Mouse (Mus musculus): ENCODE results near the gene Casp7.

The Casp7 gene

DNA sequence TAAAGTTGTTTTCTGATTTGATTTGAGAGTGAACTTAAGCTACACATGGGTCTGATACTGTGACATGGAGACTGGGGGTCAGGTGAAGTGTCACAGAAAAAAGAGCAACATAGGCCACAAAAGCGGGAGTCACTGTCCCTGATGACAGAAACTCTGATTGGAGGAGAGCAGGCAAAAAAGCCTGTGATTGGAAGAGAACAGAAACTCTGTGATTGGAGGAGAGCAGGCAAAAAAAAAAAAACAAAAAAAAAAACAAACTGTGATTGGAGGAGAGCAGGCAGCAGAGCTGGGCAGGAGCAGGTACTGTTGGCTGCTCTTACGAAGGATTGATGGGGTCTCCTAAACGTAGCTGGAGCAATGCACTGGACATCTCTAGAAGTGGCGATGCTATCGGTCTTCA is 11.4 kb upstream of the Casp7 start:
- 91% methylated on average over 5 of the region's 5 CpGs for WGBS

DNA sequence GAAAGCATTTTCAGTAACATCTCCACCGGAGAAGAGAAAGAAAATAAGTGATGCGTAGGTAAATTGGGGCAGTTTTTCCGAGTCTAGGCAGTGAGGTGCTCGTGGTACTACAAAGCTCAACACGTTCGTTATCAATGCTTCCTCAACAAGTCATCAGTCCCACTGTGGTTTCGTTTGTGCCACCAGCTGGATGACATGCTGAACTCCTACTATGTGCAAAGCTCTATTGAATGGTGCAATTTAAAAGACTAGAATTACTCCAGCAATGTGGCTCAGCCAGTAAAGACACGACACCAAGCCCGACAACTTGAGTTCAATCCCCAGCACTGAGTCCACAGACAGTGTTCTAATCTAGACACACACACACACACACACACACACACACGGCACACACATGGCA is 10.8 kb upstream of the Casp7 start:
- 90% methylated on average over 10 of the region's 10 CpGs for WGBS

DNA sequence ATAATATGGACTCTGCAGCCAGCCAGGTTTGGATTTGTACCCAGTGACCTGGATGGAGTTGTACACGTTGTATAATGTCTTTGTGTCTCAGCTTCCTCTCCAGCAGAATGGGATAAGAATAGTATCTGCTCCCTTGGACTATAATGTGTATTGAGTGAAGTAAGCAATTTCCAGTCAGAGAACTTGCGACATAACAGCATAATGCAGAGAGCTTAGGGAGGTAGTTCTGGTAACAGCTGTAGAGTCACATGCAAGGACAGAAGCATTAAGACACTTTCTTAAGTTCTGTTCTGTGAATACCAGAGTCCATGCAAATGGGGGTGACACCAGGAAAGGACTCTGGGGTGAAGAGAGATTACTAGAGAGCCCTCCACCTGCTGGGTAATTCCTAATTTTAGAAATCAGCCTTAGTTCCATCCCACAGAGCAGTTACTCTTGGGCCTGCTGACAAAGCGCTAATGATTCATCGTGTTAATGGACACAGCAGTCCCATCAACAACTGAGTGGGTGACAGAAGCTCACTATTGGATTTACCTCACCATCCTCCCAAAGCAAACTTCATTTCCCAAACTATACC is 9.1 kb upstream of the Casp7 start:
- WGBS, result 85% methylated on average over 4 of the region's 4 CpGs

DNA sequence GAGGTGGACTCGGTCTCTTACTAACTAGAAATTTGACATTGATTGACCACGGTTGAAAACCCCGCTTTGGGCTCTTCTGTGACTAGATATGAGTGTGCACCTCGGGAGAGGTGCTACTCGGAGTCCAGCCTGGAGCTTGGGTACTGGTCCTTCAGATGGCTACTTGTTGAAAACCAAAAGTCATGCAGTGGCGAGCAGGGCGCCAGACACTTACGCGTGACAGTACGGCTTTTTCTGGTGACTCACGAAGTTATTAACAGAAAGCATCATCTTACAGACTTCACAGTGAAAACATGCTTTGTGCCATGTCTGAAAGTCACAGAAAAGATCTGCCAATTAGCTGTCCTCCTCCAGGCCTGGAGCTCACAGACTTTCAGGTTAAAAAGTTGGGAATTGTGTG is 7.8 kb upstream of the Casp7 start:
- 92% methylated on average over 11 of the region's 11 CpGs for WGBS

DNA sequence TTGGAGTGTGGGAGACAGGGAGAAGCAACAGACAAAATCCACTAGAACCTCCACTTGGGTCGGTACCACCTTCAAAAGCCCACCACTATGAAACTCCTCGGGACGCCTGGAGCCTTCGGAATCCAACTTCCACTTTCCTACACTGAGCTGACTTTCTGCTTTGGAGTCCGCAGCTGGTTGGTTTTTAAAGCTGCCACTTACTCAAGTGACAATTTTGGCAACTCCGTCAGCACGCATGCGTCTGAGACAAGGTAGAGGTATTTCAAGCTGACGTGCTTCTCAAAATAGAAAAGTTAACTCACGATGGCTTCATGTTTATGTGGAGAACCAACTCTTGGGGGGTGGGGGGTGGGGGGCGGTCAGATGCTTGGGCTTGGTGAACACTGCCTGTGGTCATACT is 7.0 kb upstream of the Casp7 start, which contains the start of gene Nrap:
Gene Nrap, minus strand, starts transcription at position 159 of the 400 bp plus-strand sequence.
- 83% methylated on average over 11 of the region's 11 CpGs for WGBS

GRCm38 (mm10) chr19:56391307-56392046 is 5.5 kb upstream of the Casp7 start:
- 88% methylated on average over 6 of the region's 6 CpGs for WGBS

- WGBS, result 90% methylated on average over 9 of the region's 9 CpGs
Observed at GRCm38 (mm10) chr19:56393311-56393866, 3.5 kb upstream of the Casp7 start.

- WGBS, result 95% methylated on average over 16 of the region's 16 CpGs
Observed at GRCm38 (mm10) chr19:56395183-56395935, 1.6 kb upstream of the Casp7 start.

GRCm38 (mm10) chr19:56396227-56396626 is 702 bp upstream of the Casp7 start:
- WGBS, result 39% methylated on average over 12 of the region's 12 CpGs

DNA sequence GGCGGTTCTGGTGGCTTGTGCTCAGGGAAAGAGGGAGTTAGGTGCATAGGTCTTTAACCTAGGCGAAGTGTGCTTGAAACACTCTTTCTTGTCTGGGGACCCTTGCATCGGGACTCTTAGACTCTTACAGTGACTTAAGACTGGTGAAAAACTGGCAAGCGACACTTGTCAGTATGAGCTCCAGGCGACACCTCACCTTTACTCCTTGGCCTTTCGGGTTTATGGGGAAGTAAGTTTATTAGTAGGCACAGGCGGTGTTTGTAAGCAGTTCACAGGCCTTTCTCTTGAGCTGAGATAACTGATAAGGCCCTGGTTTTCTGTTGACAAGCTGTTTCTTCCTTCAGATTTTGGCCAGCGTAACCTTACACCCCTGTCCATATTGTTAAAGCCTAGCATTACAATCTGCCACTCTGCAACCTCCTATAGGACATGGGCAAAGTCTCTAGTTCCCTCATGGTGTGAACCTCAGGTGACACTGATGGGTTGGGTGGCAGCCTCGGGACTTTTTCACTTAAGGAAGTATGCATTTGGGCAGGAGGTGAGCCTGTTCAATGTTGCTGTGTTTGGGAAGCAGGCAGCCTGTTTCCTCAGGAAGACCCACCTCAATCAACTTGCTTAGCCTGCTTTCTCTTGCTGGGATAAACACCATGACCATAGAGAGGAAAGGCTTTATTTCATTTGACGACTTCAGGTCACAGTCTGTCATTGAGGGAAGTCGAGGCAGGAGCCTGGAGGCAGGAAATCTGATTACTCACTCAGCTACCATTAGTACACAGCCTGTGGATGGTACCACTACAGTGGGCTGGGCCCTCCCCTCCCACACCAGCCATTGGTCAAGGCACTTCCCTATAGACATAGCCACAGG is 966 bp downstream of the Casp7 start:
- 64% methylated on average over 11 of the region's 11 CpGs for WGBS

DNA sequence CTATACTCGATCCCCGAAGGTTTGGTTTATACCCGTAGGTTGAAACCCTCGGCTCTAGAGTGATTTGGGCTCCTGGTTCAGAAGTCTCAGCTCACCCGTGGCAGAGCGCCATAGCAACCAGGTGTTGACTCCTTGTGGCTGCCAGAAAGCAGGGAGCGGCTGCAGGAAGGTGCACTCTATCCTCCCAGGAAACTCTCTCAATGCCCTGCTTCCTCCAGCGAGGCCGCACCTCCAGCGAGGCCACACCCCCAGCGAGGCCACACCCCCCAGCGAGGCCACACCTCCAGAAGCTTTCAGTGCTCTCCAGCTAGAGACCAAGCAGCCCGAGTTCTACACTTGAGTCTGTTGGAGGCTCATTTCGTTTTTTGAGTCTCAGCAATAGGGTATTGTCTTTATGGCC is 3.3 kb downstream of the Casp7 start:
- 56% methylated on average over 14 of the region's 14 CpGs for WGBS

GRCm38 (mm10) chr19:56401864-56402263 is 4.9 kb downstream of the Casp7 start:
- 70% methylated on average over 6 of the region's 6 CpGs for WGBS

- WGBS, result 90% methylated on average over 4 of the region's 4 CpGs
Observed at GRCm38 (mm10) chr19:56405824-56406223, 8.9 kb downstream of the Casp7 start.

- WGBS, result 95% methylated on average over 7 of the region's 7 CpGs
Observed at GRCm38 (mm10) chr19:56406581-56406980, 9.7 kb downstream of the Casp7 start.

DNA sequence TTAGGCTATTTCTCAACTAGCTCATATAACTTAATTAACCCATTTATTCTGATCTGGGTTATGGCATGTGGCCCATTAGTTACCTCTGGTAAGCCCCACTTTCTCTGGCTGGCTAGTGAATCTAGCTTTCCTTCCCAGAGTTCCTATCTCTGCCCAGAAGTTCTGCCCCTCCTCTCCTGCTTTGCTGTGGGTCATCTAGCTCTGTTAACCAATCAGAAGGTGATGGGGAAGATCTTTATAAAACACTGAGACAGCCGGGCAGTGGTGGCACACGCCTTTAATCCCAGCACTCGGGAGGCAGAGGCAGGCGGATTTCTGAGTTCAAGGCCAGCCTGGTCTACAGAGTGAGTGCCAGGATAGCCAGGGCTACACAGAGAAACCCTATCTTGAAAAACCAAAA is 13.0 kb downstream of the Casp7 start:
- over 99% methylated on average over 4 of the region's 4 CpGs for WGBS

GRCm38 (mm10) chr19:56418404-56418803 is 21.5 kb downstream of the Casp7 start:
- WGBS, result 72% methylated on average over 4 of the region's 4 CpGs

DNA sequence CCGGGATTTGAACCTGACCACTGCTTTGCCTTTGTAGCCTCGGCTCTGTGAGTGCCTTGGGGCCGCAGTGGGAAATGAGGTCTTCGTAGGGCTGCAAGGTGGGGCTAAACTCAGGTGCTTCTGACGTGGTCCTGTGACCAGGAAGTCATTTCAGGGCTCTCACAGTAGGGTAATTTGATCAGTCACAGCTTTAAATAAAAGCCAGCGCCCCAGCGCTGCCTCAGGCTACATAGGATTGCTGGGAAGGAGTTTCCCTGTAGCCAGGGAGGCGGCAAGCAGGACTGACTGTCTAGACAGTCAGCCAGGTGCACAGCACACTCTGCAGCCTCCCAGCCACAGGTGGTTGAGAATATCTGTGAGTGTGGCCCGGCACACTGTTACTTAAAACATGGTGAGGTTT is 22.5 kb downstream of the Casp7 start:
- 88% methylated on average over 9 of the region's 9 CpGs for WGBS

DNA sequence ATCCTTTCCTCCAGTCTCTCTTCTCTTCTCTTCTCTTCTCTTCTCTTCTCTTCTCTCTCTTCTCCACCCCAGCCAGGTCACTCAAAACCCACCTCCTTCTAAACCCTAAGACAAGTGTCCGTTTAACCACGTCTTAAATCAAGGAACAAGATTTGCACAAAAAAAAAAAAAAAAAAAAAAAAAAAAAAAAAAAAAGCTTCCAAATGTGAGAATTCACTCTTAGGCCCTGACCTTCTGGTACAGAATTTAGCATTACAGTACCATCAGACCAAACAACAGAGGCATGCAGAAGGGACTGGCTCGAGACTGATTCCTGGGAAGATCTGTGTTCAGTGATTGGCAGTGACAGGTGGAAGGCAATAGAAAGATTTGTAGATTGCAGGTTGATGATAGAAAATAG is 23.4 kb downstream of the Casp7 start:
- WGBS, result 89% methylated on average over 3 of the region's 3 CpGs

GRCm38 (mm10) chr19:56422476-56423338 is 25.8 kb downstream of the Casp7 start:
- 26% methylated on average over 14 of the region's 14 CpGs for WGBS

DNA sequence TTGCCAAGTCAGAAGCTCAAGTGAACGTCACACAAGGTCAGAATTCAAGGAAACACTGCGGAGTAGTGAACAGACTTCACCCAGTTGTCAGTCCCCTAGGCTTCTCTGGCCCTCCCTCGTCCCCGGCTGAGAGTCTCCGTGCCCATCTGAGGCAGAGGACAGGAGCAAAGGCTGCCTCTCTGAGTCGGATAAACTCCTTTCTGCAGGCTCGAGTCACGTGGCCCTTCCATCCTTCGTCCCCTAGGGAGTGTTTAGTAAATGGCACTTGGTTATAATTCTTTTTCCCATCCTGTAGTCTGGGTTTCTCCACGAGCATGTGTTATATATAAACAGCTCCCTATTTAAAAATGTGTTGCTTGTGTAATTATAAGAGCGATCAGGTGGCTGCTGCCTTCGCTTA is 26.4 kb downstream of the Casp7 start:
- 38% methylated on average over 12 of the region's 12 CpGs for WGBS
